Mouse (Mus musculus) ES-E14 (cell line): Measurements from ENCODE around the gene Zc3h4.

Source experiments
- HCFC1 ChIP-seq: IDR thresholded peaks from 2 replicates; pipeline ENCODE4 v1.6.1; 2012; ENCODE audit warnings: low read length, inconsistent platforms, borderline replicate concordance; ENCODE audit not compliant: insufficient read depth
- ZC3H11A ChIP-seq: IDR thresholded peaks from 2 replicates; pipeline ENCODE4 v1.6.1; 2012; ENCODE audit warnings: low read depth, mild to moderate bottlenecking, inconsistent platforms, low read length, borderline replicate concordance

DNA sequence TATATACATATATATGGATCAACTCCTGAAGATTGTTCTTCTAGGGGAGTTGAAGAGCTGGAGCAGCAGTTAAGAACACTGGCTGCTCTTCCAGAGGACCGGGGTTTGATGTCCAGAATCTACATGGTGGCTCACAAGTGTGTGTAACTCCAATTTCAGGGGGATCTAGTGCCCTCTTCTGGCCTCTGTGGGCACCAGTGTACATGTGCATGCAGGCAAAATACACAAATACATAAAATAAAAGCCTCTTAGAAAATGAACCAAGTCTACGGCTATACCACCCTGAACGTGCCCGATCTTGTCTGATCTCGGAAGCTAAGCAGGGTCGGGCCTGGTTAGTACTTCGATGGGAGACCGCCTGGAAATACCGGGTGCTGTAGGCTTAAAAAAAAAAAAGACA, 70.8 kb downstream of the Zc3h4 start:
- TF ChIP-seq ZC3H11A (no peak), HCFC1 (no peak)
